Mouse (Mus musculus) bone marrow, adult 2 months (tissue): ENCODE measurements around the gene Hydin.

Source experiments
- CTCF ChIP-seq: fragments of 200-500 bp; IDR thresholded peaks from 2 replicates; pipeline ENCODE4 v1.5.1; 2011; ENCODE audit warnings: low read length, control low read depth; ENCODE audit not compliant: control insufficient read depth, insufficient read depth
- POLR2A ChIP-seq: fragments of 200-500 bp; IDR thresholded peaks from 2 replicates; pipeline ENCODE4 v1.6.1; 2011; ENCODE audit warnings: low read depth, mild to moderate bottlenecking, control low read depth, low read length, borderline replicate concordance; ENCODE audit not compliant: control insufficient read depth

- TF ChIP-seq CTCF = no peak
- TF ChIP-seq POLR2A = no peak
These were observed 385.1 kb downstream of the Hydin start for GRCm38 (mm10) chr8:110651847-110652246.
